Mouse (Mus musculus): ENCODE results near the gene Sult1c2.

DNA sequence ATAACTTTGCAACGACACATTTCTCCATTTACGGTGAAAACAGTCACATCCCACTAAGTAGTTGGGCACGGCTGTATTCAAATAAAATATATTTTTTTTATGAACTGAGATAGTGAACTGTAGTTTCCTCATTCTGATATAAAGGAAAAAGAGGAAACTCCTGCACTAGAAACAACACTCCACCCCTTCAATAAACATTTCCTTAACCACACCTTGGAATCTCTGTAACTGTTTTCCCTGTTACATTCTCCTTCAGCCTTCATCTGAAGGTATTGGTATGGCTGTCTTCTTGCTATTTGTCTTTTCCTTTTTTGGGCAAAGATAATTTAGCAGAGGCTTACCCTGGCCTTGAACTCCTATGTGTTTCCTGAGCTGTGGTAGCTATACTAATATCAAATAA is 8.9 kb upstream of the Sult1c2 start:
- TF ChIP-seq POLR2A (IDR thresholded peaks at IDR 0.05; ENCODE audit: control insufficient read depth, extremely low read depth, insufficient read depth, low read length, poor library complexity) (no peak), CTCF (IDR thresholded peaks at IDR 0.05; ENCODE audit: borderline replicate concordance, control insufficient read depth, extremely low read depth, insufficient read depth, low read length, poor library complexity) (no peak)

Data from thymus, adult 2 months (tissue).